Mouse (Mus musculus) limb, embryonic 14.5 days (tissue): Measurements from ENCODE around the gene Lrrc14b. TPM values are rescaled to one million over a fixed set of nuclear protein-coding genes. Genes with fewer than 3 reads are reported as not detected.

Experiments used
- ATAC-seq: fragments of 200-750 bp; cut with Nextera tagmentation; 2 replicates; pipeline ENCODE4 v1.8.0; 2017; ENCODE audit warnings: low read depth, moderate number of reproducible peaks, moderate TSS enrichment; ENCODE audit not compliant: low FRiP score
- DNase-seq: peaks from one replicate; pipeline ENCODE4 v3.0.0-alpha.2; 2015; ENCODE audit warnings: low spot score
- H3K27ac ChIP-seq: fragments of 300-500 bp; sonication (generic); replicated peaks from 2 replicates; pipeline ENCODE4 v1.5.1; 2014; ENCODE audit warnings: low read depth, mild to moderate bottlenecking, low read length, moderate library complexity, mixed read lengths
- H3K27me3 ChIP-seq: fragments of 300-500 bp; sonication (generic); 2 replicates; pipeline ENCODE4 v1.6.1; 2014; ENCODE audit warnings: low read length, mixed read lengths; ENCODE audit not compliant: control insufficient read depth, insufficient read depth
- H3K36me3 ChIP-seq: fragments of 300-500 bp; sonication (generic); 2 replicates; pipeline ENCODE4 v1.6.1; 2014; ENCODE audit warnings: mild to moderate bottlenecking, low read length, moderate library complexity, mixed read lengths; ENCODE audit not compliant: control insufficient read depth, insufficient read depth
- H3K4me1 ChIP-seq: fragments of 300-500 bp; sonication (generic); 2 replicates; pipeline ENCODE4 v1.6.1; 2014; ENCODE audit warnings: antibody characterized with exemption, low read length, mixed read lengths; ENCODE audit not compliant: control insufficient read depth, insufficient read depth
- H3K4me2 ChIP-seq: fragments of 300-500 bp; sonication (generic); replicated peaks from 2 replicates; pipeline ENCODE4 v1.6.1; 2014; ENCODE audit warnings: low read depth, mild to moderate bottlenecking, low read length, moderate library complexity; ENCODE audit not compliant: severe bottlenecking
- H3K4me3 ChIP-seq: fragments of 300-500 bp; sonication (generic); replicated peaks from 2 replicates; pipeline ENCODE4 v1.5.1; 2014; ENCODE audit warnings: low read length
- H3K9ac ChIP-seq: fragments of 300-500 bp; sonication (generic); 2 replicates; pipeline ENCODE4 v1.6.1; 2014; ENCODE audit warnings: mild to moderate bottlenecking, low read depth, low read length, moderate library complexity; ENCODE audit not compliant: severe bottlenecking
- H3K9me3 ChIP-seq: fragments of 300-500 bp; sonication (generic); 2 replicates; pipeline ENCODE4 v1.6.1; 2016; ENCODE audit warnings: low read length; ENCODE audit not compliant: control insufficient read depth
- POLR2A ChIP-seq: fragments of 200-500 bp; IDR thresholded peaks from 2 replicates; pipeline ENCODE4 v1.8.0; 2012; ENCODE audit warnings: inconsistent platforms, mild to moderate bottlenecking, moderate library complexity, borderline replicate concordance; ENCODE audit not compliant: insufficient read depth, insufficient read length; ENCODE audit errors: extremely low read depth
- WGBS: fragments of 180-500 bp; shearing (Covaris S2); extraction: QIAGEN DNeasy Blood & Tissue Kit; methylation state at CpG from one replicate; pipeline ENCODE4 v1.1.7; 2014; 5-methylcytosine and 5-hydroxymethylcytosine counted together
- polyA plus RNA-seq, 2 experiments: library from polyadenylated mRNA; depleted of rRNA in 1 of 2; stranded (reverse) in 1 of 2; unstranded in 1 of 2; fragments of >200 nt; fragmentation: Nextera tagmentation in 1 of 2; extraction: Ambion mirVana in 1 of 2; gene quantifications; 2 replicates each; pipeline versions ENCODE4 v1.2.1 to v1.2.3; 2012 to 2014

Gene Lrrc14b
- polyA plus RNA-seq (2012; rRNA removed) (0.58 TPM in 2 replicates), polyA plus RNA-seq (2014; fragmentation: Nextera tagmentation; extraction: Ambion mirVana) (not detected in 2 replicates)

GRCm38 (mm10) chr13:74363859-74364235 lies at the start of gene Lrrc14b:
Gene Lrrc14b (minus strand): TSS chr13:74364005.
- TF ChIP-seq POLR2A = no peak
- DNase-seq (peak; percentile 22), ATAC-seq (no peak)
- Histone ChIP-seq H3K4me1 (no peaks in the 10 kb centered on the region), H3K4me2 (no peak within 1 kb of the TSS), H3K27ac (no peak within 1 kb of the TSS), H3K9ac (no peak within 1 kb of the TSS), H3K27me3 (no peaks in the 10 kb centered on the region), H3K9me3 (no peaks in the 10 kb centered on the region), H3K36me3 (peaks cover 25% of the 10 kb centered on the region), H3K4me3 (no peak within 1 kb of the TSS)
- 78% methylated on average over 8 of the region's 8 CpGs for WGBS

DNA sequence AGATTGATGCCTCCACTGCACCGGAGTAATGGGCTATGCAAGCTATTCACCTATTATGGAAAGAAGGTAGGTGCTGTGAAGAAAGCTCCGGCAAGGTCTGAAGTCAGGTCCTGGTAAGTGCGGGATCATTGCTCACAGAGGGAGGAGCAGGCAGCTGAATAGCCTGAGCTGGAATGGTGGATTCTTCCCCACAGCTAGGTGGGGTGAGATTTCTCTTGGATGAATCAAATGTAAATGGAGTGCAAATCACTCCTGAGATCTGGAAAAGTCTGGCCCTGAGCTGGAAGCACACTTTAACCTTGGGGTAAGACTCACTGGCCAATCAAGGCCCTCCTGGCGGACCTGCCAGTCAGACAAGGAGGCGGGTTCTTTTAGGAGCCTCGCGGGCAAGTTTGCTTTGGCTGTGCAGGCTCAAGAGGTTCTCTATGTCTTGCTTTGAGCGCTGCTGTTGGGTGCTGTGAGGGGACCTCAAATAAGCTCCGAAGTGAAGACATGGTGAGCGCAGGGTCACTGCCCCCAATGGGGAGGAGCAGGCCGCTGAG lies 35.6 kb upstream of the Lrrc14b start, which contains the start of gene Ftl1-ps1:
Ftl1-ps1 (plus strand) TSS at position 397 of the 542 bp plus-strand sequence.
- H3K4me1 ChIP-seq = no peaks in the 10 kb centered on the region
- 10% methylated on average over 11 of the region's 11 CpGs for whole genome bisulfite sequencing
- no peak within 1 kb of the TSS for H3K4me3 ChIP-seq
- no peak for TF ChIP-seq POLR2A
- H3K4me2 ChIP-seq = no peak within 1 kb of the TSS
- H3K9ac ChIP-seq = no peak within 1 kb of the TSS
- H3K27ac ChIP-seq = no peak within 1 kb of the TSS
- no peak for ATAC-seq
- no peak for DNase-seq
- no peaks in the 10 kb centered on the region for H3K36me3 ChIP-seq
- no peaks in the 10 kb centered on the region for H3K9me3 ChIP-seq
- H3K27me3 ChIP-seq = no peaks in the 10 kb centered on the region

- Histone ChIP-seq H3K27me3 (no peaks in the 10 kb centered on the region), H3K4me2 (no peak overlapping the region), H3K4me3 (no peak overlapping the region), H3K4me1 (no peaks in the 10 kb centered on the region), H3K27ac (no peak overlapping the region), H3K36me3 (no peaks in the 10 kb centered on the region), H3K9me3 (no peaks in the 10 kb centered on the region), H3K9ac (no peak overlapping the region)
- WGBS = 74% methylated on average over 2 of the region's 2 CpGs
- no peak for DNase-seq
- ATAC-seq = no peak
- no peak for TF ChIP-seq POLR2A
Measured at GRCm38 (mm10) chr13:74391156-74391555, 27.4 kb upstream of the Lrrc14b start.

DNA sequence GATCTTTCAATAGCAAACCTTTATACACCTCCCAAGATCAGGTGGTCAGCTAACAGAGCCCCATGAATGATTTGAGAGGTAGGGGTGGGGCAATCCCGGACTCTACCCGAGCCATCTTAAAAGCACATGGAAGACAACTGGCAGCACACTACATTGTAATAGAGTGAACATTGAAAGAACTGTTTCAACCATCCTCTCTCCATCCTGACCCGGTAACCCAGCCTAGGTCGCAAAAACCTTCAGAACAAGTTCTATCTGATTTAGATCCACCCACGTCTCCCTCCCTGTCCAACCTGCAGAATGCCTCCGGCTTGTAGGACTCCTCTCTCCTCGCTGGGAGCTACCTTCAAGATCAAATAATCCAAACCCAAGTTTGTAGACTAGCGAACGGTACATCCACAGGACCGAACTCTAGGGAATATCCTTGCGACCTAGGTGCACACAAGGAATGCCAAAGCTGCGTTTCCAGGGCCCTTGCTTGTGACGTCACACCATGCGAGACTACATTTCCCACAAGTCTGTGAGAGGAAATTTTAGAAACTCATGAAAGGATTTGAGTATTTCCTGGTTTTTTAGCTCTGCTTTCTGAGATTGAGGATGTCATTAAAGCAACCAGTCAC lies 26.7 kb upstream of the Lrrc14b start, which contains the start of gene Zfp72:
Zfp72 (minus strand) TSS at position 466 of the 620 bp plus-strand sequence.
- 2% methylated on average over 14 of the region's 14 CpGs for WGBS
- no peaks in the 10 kb centered on the region for H3K9me3 ChIP-seq
- no peaks in the 10 kb centered on the region for H3K27me3 ChIP-seq
- TF ChIP-seq POLR2A = no peak
- H3K9ac ChIP-seq = peak within 1 kb of the TSS; percentile 69
- peak within 1 kb of the TSS; percentile 62 for H3K4me2 ChIP-seq
- no peaks in the 10 kb centered on the region for H3K36me3 ChIP-seq
- H3K27ac ChIP-seq = no peak within 1 kb of the TSS
- ATAC-seq (peak; percentile 92), DNase-seq (peak; percentile 74)
- H3K4me3 ChIP-seq = peak within 1 kb of the TSS; percentile 66
- H3K4me1 ChIP-seq = no peaks in the 10 kb centered on the region

- no peak for ATAC-seq
- no peak for DNase-seq
- TF ChIP-seq POLR2A = no peak
- H3K27me3 ChIP-seq = no peaks in the 10 kb centered on the region
- H3K27ac ChIP-seq = no peak overlapping the region
- H3K4me1 ChIP-seq = no peaks in the 10 kb centered on the region
- H3K36me3 ChIP-seq = no peaks in the 10 kb centered on the region
- H3K4me3 ChIP-seq = peak overlapping the region; percentile 66
- peak overlapping the region; percentile 69 for H3K9ac ChIP-seq
- 67% methylated on average over 6 of the region's 6 CpGs for WGBS
- no peaks in the 10 kb centered on the region for H3K9me3 ChIP-seq
- H3K4me2 ChIP-seq = peak overlapping the region; percentile 62
Measured at GRCm38 (mm10) chr13:74389730-74390129, 25.9 kb upstream of the Lrrc14b start.
